Mouse (Mus musculus) hindlimb bud, embryonic 11.5 days (tissue): Measurements from ENCODE around the gene Vash1.

ENCODE experiments used
- DNase-seq: peaks from one replicate; pipeline ENCODE4 v3.0.0-alpha.2; 2012; ENCODE audit warnings: low read depth, low spot score; ENCODE audit errors: extremely low spot score

Gene Vash1

DNA sequence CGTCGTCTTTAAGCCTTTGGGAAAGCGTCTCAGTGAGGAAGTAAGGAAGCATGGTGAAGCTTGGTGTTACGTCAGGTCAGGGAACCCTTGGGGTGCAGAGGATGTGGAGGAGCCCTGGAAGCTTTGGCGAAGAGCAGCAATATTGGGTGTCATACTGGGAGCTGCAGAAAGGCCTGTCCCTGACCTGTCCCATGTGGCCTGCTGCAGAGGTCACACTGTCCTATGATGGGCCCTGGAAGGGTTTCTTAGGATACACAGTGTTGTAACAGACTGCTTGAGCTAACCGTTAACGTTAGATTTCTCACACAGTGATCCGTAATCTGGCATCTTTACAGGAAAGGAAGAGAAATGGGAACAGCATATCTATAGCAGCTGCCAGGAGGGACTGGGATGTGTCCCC lies 3.7 kb downstream of the Vash1 start:
- no peak for DNase-seq

DNA sequence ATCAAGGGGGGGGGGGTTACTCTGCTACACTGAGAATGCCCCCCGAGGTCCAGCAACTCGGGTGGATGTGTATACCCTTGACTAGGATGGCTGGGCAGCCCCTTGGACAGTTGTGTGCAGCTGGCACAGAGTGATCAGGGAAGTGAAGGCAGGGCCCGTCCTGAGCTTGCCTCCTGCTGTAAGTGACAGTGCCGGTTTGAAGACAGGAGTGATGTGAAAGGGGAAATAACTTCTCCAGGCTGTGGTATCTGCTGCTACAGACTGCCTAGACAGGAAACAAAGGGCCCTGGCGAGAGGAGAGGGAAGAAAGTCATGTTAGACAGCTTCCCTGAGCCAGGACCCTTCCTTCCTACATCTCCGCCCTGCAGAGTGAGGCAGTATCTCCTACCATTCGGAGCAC lies 5.2 kb downstream of the Vash1 start:
- DNase-seq = no peak

DNA sequence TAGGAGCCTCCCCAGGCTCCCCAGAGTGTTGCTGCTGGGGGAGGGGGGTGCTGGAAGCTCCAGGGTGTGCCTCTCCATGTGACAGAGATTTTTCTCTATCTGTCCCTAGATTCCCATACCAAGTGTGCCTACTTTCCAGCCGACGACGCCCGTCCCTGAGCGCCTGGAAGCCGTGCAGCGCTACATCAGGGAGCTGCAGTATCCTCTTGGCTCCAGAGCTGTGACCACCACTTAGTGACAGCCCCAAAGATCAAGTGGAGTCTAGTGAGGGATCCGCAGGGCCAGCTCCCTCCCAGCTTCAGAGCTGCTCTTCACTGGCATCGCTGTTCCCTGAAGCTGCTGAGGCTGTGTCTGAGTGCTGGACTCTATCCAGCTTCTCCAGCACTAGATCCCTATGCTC lies 6.8 kb downstream of the Vash1 start:
- no peak for DNase-seq

DNA sequence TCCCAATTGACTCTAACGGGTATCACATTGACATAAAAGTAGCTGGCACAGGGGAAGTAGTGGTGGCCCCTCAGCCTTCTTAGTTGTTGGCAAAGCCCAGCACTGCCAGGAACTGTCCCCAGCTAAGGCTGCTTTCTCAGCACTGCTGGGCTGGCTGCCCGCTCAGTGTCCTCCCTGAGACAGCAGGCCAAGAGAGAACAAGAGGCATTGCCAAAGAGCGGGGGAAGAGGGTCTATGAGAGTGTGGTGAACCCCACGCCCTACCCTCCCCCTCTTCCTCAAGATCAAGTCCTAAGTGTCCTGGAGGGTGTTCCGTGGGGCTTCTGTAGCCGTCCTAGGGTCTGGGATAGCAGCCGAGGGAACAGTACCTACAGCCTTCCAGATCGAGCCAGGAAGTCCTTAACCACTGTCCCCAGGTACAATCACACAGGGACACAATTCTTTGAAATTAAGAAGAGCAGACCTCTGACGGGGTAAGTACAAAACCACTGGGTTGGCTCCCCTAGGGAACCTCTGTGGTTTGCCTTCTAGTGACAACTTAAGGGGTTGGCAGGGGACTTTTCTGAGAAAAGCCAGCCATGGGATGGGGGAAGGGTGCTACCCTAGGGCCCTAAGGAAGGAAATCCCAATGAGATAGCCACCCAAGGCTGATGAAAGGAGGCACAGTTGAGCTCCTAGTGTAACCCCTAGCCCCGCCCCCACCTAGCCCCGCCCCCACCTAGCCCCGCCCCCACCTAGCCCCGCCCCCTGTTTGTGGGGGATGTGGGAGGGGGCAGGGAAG lies 8.2 kb downstream of the Vash1 start:
- no peak for DNase-seq

DNA sequence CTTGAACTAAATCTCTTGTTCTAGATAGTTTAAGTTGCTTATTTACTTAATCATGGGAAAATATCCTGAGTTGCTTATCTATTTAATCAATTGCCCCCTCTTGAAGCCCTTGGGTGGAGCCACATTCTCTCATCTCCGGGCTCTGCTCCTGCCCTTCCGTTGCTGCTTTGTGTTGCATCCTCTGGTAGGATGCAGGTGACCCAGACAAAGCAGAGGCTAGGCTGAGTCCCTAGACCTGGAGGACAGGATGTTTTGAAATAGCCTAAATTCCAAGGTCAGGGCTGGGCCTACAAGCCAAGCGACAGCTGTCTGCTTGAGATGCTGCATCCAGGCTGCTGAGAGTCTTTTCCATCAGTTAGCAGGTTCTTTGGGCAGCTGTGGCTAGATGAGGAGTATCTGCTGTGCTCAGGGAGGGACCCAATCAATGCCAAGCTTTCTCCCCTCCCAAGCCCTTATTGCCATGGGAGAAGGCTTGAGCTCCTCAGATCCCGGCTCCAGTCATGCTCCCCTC lies 9.0 kb downstream of the Vash1 start:
- DNase-seq = no peak

DNA sequence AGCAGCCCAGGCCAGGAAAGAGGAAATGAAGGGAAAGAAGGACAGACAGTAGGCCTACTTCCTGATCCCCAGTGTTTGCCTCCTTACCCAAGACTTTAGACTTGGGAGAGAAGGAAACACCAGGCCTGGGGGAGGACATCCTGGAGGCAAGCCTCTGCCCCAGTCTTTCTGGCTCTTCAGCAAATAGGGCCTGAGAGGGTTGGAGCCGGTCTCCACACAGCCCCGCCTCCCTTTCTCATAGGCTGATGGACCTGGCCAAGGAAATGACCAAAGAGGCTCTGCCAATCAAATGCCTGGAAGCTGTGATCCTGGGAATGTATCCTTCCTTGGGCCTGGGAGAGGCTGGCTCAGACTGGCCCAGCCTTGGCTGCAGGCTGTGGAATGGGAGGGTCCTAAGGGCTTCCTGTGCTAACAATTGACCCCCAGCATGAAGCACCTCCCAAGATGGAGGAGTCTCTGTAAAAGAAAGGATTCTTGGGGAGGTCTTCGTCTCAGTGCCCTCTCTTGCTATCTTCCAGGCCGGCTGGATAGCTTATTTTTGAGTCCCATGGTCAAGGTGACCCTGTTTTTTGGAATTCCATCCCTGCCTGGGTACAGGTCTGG lies 9.6 kb downstream of the Vash1 start:
- DNase-seq = no peak

DNA sequence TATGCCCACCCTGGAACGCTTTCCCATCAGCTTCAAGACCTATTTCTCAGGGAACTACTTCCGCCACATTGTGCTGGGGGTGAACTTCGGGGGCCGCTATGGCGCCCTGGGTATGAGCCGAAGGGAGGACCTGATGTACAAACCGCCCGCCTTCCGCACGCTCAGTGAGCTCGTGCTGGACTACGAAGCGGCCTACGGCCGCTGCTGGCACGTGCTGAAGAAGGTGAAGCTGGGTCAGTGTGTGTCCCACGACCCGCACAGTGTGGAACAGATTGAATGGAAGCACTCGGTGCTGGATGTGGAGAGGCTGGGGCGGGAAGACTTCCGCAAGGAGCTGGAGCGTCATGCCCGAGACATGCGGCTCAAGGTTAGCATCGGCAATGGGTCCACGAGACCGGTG lies 10.4 kb downstream of the Vash1 start:
- DNase-seq = no peak

DNA sequence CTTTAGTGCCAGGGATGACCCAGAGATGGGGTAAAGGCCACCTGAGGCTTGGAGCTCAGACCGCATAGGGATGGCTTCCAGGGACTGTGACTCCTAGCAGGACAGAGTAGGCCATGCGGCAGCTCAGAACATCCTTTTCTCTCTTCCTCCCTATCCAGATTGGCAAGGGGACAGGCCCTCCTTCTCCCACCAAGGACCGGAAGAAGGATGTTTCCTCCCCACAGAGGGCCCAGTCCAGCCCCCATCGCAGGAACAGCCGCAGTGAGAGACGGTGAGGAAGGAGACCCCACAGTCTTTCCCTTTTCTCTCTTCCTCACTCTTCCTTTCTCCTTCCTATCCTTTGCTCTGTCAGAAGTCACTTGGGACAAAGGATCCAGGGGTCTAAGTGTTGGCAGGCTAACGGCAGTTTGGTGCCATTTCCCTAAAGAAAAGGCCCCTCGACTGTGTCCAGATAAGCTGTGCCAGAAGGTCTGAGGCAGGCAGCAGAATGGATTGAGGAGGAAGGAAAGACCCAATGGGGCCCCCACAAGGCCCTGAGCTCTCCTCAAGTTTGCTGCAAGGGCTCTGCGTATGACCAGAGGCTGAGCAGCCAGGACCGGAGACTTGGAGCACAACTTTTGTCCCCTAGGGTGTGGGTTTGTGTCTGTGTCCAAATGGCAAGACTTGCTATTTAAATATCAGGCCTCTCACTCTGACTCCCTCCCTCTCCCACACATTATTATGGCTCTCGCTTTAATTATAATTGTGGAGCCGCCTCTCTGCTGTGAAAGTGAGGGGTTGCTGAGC lies 12.4 kb downstream of the Vash1 start:
- no peak for DNase-seq

DNA sequence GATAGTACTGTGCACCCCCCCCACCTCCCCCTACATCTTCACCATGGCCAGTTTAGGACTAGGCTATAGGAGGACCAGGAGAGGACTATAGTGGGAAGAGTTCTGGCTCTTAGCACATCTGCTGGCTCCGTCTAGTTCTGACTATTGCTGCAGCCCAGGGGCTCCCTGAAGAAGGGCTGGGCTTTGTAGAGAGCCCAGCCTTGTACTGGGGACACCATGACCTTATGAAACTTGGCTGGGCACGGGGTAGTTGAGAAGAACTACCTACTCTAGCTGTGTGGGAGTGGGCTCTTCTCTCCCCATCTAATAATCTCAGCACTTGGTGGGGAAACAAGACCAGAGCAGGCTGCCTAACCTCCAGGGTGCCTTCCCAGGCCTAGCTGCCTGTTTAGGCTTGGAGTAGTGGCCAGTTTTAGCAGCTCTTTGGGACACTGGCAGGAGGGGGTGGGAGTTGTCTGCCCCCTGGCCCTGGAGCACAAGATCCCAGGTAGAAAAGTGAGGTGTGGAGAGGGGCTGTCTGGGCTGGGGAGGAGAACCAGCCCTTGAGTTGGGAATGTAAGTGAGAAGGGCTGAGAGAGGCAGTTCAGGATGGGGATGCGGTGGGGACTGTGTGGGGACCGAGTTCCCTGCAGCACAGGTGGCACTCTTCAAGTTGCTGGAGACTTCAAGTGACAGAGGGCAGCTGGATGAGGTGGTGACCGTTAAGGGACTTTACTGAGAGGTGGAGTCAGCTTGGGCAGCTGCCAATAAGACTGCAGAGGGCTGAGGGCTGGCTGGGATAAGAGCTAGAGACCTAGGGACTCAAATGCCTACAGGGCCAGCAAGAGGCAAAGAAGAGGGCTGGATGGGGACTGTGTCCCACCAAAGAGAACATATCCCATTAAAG lies 14.2 kb downstream of the Vash1 start:
- no peak for DNase-seq

DNA sequence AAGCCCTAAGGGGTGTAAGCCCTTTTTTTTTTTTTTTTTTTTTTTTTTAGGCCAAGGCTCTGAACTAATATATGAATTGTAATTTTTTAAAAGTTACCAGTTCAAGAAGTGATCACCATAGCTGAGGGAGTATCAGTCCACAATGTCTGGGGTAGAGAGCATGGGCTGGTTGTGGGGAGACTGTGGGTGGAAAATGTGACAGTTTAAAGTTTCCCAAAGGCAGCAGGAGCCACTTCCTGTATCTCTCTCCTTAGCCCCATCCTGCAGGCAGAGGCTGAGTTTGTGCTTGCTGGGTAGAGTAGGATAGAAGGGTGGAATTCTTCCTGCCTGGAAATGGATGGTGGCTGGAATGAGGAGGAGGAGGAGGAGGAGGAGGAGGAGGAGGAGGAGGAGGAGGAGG lies 14.9 kb downstream of the Vash1 start:
- DNase-seq = no peak

DNA sequence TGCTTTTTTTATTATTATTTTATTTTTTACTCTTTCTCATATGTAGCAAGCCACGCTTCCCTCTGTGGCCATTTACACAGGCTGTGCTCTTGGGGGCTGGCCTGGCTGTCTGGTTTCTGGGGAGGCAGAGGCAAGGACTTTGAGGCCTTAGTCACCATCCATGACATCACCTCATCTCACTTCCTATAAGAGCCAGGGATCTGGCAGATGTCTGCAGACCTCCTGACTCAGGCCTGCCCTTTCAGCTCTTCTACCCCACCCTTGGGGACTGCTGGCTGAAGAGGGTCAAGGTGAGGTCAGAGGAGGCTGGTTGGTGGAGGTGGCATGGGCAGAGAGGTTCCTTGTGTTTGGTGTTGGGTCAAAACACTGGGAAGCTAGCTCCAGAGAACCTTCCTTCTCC lies 15.9 kb downstream of the Vash1 start:
- no peak for DNase-seq

DNA sequence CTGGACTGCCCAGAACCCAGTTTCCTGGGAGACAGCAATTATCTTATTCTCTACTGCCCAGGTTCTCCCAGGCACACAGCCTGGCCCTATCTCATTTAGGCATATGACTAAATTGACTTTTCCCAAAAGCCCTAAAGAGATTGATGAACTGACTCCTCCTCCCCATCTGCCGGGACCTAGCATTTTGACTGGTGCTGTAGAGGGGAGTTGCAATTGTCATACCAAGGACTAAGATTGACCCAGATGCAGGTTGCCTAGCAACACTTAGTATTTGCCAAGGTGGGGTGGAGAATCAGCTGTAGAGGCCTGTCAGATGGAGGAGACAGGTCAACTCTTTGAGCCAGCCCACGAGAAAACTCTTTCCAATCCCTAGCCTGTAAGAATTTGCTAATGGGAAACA lies 19.5 kb downstream of the Vash1 start:
- DNase-seq = no peak

DNA sequence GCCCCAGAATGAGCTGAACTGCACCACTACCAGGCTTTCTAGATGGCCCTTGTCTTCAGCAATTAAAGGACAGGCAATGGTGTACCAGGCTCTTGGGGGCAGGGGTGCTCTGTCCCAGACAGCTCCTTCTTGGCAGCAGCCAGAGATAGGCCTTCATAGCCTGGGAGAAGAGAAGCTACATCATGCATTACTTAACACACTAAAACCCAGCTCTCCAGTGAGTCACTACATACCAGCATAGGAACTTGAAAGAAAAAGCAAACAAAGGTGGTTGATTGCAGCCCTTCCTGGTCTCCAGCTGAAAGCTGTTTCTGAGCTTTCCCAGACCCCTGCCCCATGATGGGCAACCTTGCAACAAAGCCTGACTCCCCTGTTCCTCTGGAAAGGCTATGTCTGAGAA lies 20.0 kb downstream of the Vash1 start:
- no peak for DNase-seq

DNA sequence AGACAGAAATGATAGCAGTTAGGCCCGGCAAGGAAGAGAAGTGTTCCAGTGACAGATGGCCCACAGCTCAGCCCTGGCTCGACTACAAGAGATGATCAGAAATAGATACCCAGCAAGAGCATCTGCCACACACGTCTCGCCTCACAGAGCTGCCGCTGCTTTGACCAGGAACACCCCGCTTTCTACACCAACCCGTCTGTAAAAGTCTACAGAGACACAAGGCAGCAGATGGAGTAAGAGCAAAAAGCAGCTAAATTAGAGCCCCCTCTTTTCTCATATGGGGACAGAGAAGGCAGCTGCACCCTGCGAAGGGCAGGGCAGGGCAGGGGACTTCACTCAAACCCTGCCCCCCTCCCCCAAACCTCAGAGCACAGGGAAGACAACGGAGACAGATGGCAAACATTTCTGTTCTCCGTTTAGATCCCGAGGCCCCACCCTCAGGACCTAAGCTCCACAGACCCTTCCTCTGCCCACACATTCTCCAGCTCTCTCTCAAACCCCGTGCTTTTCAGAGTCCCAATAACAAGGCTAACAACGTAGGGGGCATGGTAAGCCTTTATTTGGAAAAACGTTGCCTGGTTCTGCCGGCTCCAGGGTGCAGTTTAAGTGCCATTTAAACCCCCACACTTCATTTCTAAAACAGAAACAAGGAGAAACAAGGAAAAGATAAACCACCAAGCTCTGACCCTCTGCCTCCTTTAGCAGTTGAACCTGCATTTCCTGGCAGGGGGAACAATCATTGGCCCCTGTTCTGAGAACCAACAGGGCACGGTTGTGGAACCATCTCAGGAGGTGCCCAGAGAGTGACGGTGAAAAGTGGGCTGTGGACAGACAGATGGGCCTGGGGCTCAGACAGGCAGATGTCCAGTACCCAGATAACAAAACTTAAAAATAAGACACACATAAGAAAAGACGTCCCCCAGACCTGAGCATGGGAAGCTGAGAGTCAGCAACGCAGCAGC lies 21.7 kb downstream of the Vash1 start:
- no peak for DNase-seq

DNA sequence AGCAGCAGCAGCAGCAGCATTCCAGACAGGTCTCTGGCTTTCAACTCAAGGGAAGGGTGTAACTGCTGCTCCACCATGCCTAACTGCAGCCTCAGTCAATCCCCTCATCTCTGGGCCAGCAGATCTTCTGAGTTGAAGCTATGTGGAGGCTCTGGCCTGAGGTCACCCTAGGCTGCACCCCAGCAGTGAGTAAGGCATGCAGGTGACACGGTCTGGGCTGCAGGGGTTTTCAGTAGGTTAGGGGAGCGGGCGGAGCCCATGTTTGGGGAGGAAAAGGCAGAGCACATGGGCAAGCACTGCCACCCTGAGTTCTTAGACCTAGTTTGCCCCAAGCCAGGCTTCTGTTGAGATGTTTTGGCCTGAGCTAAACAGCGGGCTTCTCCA lies 22.4 kb downstream of the Vash1 start:
- no peak for DNase-seq

DNA sequence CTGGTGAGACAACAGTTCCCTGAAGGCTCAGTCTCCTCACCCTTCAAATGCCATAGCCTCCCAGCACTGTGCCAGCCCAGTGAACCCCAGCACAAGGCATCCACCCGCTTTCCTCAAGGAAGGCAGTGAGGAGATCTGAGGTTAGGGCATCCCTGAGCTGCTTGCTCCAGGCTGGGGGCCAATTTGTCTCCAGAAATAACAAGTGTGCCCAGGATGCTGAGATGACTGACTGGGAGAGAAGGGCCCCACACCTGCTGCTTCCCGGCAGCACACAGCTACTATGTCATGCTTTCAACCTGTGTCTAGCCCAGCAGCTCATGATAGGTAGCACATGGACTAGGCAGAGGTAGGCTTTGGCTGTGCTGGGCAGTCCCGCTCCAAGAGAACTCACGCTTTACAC lies 23.0 kb downstream of the Vash1 start:
- DNase-seq = no peak

DNA sequence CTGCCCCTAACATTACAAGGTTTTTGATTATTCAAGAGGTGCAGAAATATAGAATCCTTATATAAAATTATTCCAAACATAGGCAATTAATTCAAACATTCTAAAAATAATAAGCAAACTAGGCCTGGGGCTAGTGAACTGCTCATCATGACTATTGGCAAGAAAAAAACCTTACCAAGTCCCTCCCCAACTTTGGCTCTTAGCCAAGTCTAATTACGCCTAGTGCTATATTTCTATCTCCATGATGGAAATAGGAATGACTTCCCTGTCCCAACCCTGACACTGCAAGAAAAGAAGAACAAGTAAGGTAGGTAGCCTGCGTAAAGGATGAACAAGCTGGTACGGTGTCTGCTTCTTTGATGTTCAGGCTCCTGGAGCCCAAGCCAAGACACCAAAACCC lies 24.2 kb downstream of the Vash1 start:
- DNase-seq = no peak

DNA sequence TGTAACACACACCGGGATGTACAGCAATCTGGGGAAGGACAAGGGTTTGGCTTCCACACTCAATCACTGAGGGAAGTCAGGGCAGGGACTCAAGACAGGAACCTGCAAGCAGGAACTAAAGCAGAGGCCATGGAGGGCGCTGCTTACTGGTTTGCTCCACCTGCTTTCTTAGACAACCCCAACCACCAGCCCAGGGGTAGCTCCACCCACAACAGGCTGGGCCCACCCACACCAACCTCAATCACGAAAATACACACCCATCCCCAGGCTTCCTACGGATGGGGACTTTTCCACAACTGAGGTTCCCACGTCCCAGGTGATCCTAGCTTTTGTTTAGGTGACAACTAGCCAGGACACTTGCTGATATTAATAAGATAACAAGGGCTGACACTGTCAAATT lies 27.3 kb downstream of the Vash1 start:
- DNase-seq = no peak

DNA sequence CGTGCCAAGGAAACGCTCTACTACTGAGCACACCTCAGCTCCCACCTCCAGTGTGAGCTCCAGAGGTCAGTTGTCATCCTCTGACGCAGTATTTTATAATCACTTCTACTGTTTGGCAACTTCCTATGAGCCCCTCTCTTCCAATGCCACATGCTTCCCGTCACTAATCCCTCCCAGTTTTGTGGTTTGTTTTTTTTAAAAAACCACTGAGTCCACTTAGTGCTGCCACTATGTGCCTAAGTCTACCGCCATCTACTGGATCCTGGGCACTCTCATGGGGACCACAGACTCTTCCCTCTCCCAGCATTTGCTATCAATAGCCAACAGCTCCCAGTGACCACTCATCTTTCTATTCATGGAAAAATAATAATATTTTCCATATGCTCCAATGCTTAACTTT lies 35.5 kb downstream of the Vash1 start:
- DNase-seq = no peak

DNA sequence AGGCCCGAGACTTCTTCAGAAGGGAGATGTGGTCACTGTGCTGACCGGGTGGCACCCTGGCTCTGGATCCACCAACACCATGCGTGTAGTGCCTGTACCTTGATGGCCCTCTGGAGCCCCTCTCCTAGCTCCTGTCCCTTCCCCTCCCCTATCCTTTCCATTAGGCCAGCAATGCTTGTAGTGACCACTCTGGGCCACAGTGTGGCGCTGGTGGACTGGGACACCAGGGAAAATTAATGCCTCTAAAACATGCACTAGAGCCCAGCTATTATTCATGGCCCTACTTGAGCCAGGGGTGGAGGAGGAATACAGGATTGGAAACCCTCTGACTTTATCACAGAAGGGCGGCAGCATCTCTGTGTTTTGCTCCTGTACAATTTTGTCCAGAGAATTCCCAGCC lies 36.9 kb downstream of the Vash1 start:
- DNase-seq = no peak
